Mouse (Mus musculus) limb, embryonic 10.5 days (tissue): ENCODE data around the gene Apol9b. TPM values are rescaled to one million over a fixed set of nuclear protein-coding genes. Genes with fewer than 3 reads are reported as not detected.
A peak's percentile ranks its signal among the peaks of the same experiment; 100 is the strongest.

Experiments
- DNase-seq: peaks from one replicate; pipeline ENCODE4 v3.0.0-alpha.2; 2017; ENCODE audit warnings: low spot score
- H3K27ac ChIP-seq: fragments of 300-500 bp; sonication (generic); 2 replicates; pipeline ENCODE4 v1.5.1; 2016; ENCODE audit warnings: mild to moderate bottlenecking
- H3K27me3 ChIP-seq: fragments of 300-500 bp; sonication (generic); 2 replicates; pipeline ENCODE4 v1.6.1; 2016; ENCODE audit warnings: low read depth, mild to moderate bottlenecking; ENCODE audit not compliant: poor library complexity, severe bottlenecking
- H3K36me3 ChIP-seq: fragments of 300-500 bp; sonication (generic); 2 replicates; pipeline ENCODE4 v1.6.1; 2016; ENCODE audit warnings: mild to moderate bottlenecking, moderate library complexity
- H3K4me1 ChIP-seq: fragments of 300-500 bp; sonication (generic); 2 replicates; pipeline ENCODE4 v1.6.1; 2016
- H3K4me3 ChIP-seq: fragments of 300-500 bp; sonication (generic); 2 replicates; pipeline ENCODE4 v1.5.1; 2016; ENCODE audit warnings: mild to moderate bottlenecking, moderate library complexity
- H3K9me3 ChIP-seq: fragments of 300-500 bp; sonication (generic); replicated peaks from 2 replicates; pipeline ENCODE4 v1.6.1; 2016; ENCODE audit warnings: mild to moderate bottlenecking
- WGBS: fragments of 180-500 bp; shearing (Covaris S2); methylation state at CpG from one replicate; pipeline ENCODE4 v1.1.7; 2016; 5-methylcytosine and 5-hydroxymethylcytosine counted together
- polyA plus RNA-seq: library from polyadenylated mRNA; unstranded; fragments of >200 nt; fragmentation: Nextera tagmentation; extraction: Ambion mirVana; gene quantifications from 2 replicates; pipeline ENCODE4 v1.2.1, GENCODE M21; 2016

The Apol9b gene
- polyA plus RNA-seq, 1 experiment from 2014 or later, result not detected

DNA sequence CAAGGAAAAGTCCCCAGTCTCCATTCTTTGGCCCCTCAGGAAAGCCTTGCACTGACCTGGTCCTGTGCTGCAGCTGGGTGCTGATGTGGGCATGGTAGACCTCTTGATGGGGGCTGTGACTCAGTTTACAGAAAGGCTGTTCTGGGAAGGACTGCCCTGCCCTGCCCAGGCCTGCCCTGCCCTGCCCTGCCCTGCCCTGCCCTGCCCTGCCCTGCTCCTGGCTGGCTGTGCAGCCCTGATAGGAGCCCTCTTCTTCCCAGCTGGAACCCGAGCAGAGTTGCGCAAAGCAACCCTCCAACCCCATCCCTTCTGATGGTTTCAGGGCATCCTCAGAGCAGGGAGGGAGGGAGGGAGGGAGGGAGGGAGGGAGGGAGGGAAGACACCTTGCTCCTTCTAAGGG lies 26.3 kb downstream of the Apol9b start:
- Histone ChIP-seq H3K27ac (no peak overlapping the region), H3K27me3 (no peaks in the 10 kb centered on the region), H3K4me1 (peaks cover 3% of the 10 kb centered on the region; the same call in 1 of the 2 replicates), H3K4me3 (no peak overlapping the region), H3K9me3 (no peaks in the 10 kb centered on the region), H3K36me3 (peaks cover 9% of the 10 kb centered on the region)
- DNase-seq, result no peak
- 43% methylated on average over 2 of the region's 2 CpGs for WGBS

GRCm38 (mm10) chr15:77756081-77756480 lies 27.2 kb downstream of the Apol9b start:
- WGBS, result 64% methylated on average over 2 of the region's 2 CpGs
- H3K4me3 ChIP-seq, result no peak overlapping the region
- H3K27me3 ChIP-seq, result no peaks in the 10 kb centered on the region
- peaks cover 3% of the 10 kb centered on the region; the same call in 1 of the 2 replicates for H3K4me1 ChIP-seq
- DNase-seq, result no peak
- H3K27ac ChIP-seq, result no peak overlapping the region
- H3K36me3 ChIP-seq, result peaks cover 19% of the 10 kb centered on the region
- H3K9me3 ChIP-seq, result no peaks in the 10 kb centered on the region

- Histone ChIP-seq H3K27me3 (no peaks in the 10 kb centered on the region), H3K36me3 (peaks cover 26% of the 10 kb centered on the region), H3K4me3 (no peak within 1 kb of the TSS), H3K4me1 (peaks cover 3% of the 10 kb centered on the region; the same call in 1 of the 2 replicates), H3K27ac (no peak within 1 kb of the TSS), H3K9me3 (no peaks in the 10 kb centered on the region)
- peak; percentile 70 for DNase-seq
- 12% methylated on average over 9 of the region's 9 CpGs for WGBS
Observed at GRCm38 (mm10) chr15:77756848-77757247, 28.0 kb downstream of the Apol9b start, which contains the start of gene Apol8. Apol8 (minus strand) TSS chr15:77757003.

DNA sequence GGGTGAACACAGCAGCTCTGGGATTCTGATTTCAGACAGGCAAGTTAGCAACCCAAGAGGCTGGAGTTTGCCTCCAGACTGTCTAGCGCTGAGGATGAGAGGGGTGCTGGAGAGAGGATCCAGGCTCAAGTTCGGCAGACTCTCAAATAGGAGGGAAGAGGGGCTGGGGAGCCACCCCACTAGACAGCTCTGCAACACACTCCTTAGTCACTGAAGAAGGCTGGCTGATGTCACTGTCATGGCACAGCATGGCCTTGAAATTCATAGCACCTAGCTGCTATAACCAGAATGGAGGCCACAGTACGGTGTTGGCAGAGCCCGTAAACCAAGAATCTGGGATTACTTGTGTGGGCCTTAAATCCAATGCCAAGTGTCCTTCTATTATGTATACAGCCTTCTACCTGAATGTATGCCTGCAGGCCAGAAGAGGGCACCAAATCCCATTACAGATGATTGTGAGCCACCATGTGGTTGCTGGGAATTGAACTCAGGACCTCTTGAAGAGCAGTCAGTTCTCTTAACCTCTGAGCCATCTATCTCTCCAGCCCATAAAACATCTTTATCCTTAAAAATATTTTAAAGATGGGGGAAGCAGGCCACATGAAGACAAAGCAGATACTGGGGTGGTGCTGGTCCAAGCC lies 28.9 kb downstream of the Apol9b start:
- Histone ChIP-seq H3K4me3 (no peak overlapping the region), H3K27me3 (no peaks in the 10 kb centered on the region), H3K9me3 (no peaks in the 10 kb centered on the region), H3K36me3 (peaks cover 35% of the 10 kb centered on the region), H3K4me1 (peaks cover 3% of the 10 kb centered on the region; the same call in 1 of the 2 replicates), H3K27ac (no peak overlapping the region)
- 82% methylated on average over 4 of the region's 4 CpGs for WGBS
- DNase-seq, result no peak

- peaks cover 58% of the 10 kb centered on the region for H3K36me3 ChIP-seq
- peaks cover 3% of the 10 kb centered on the region; the same call in 1 of the 2 replicates for H3K4me1 ChIP-seq
- WGBS, result 95% methylated on average over 16 of the region's 16 CpGs
- no peak overlapping the region for H3K4me3 ChIP-seq
- no peaks in the 10 kb centered on the region for H3K9me3 ChIP-seq
- no peak overlapping the region for H3K27ac ChIP-seq
- DNase-seq, result no peak
- H3K27me3 ChIP-seq, result no peaks in the 10 kb centered on the region
Observed at GRCm38 (mm10) chr15:77760037-77760436, 31.2 kb downstream of the Apol9b start.

DNA sequence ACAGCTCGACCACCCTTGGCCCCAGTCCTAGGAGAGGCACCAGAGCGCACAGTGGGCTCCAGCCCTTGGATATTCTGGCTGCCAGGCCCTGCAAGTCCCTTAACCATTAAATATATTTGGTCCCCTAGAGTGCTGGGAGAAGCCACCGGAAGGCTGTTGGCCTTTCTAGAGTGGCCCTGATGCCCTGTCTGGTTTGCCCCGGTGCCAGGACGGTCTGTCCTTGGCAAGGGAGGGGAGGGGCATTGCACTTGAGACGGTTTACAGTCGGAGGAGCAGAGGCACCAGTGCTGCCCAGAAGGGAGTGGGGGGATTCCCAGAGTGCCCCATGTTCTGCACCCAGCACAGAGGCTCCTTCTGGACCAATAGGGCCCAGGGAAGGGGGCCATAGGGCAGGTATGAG lies 32.2 kb downstream of the Apol9b start:
- H3K27ac ChIP-seq, result no peak overlapping the region
- no peak overlapping the region for H3K4me3 ChIP-seq
- no peaks in the 10 kb centered on the region for H3K27me3 ChIP-seq
- H3K4me1 ChIP-seq, result peaks cover 3% of the 10 kb centered on the region; the same call in 1 of the 2 replicates
- H3K9me3 ChIP-seq, result no peaks in the 10 kb centered on the region
- 95% methylated on average over 7 of the region's 7 CpGs for WGBS
- peaks cover 69% of the 10 kb centered on the region for H3K36me3 ChIP-seq
- DNase-seq, result no peak

DNA sequence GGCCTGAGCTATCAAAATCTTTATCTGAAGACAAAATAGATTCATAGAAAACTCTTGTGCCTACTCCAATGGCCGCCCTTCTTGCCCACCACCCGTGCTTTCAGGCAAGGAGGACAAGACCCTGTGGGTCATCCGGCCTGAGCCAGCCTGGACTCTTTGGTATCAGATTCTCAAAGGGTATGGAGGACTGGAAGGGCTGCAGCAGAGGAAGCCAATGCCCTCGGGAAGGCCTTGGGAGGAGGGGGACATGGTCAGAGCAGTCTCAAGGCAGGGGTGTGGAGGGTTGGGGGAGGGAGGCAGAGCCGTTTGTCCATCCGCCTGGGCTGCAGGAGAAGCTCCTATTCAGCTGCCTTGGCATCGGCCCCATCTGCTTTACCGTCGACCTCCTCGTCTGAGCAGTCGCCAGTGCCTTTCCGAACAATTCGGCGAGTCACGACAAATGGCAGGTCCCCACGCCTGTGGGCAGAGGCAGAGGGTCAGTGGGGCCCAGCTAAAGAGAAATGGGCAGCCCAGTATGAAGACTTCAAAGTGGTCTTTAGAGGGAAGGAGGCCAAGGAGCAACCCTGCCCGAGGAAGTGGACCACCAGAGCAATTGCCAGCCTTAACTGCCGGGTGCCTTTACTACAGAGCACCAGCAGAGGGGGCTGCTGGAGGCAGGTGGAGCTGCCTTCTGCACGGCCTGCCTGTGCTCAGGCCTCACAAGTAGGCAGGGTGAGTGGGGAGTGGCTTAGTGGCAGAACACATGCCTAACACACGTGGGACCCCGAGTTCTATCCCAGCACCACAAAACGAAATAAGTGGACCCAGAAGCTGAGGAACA lies 32.9 kb downstream of the Apol9b start:
- peaks cover 76% of the 10 kb centered on the region for H3K36me3 ChIP-seq
- no peak overlapping the region for H3K27ac ChIP-seq
- no peaks in the 10 kb centered on the region for H3K9me3 ChIP-seq
- 82% methylated on average over 22 of the region's 22 CpGs for WGBS
- H3K27me3 ChIP-seq, result no peaks in the 10 kb centered on the region
- peak; percentile 58 for DNase-seq
- H3K4me1 ChIP-seq, result peaks cover 3% of the 10 kb centered on the region; the same call in 1 of the 2 replicates
- no peak overlapping the region for H3K4me3 ChIP-seq

GRCm38 (mm10) chr15:77763050-77763449 lies 34.2 kb downstream of the Apol9b start:
- Histone ChIP-seq H3K36me3 (peaks cover 88% of the 10 kb centered on the region), H3K27ac (no peak overlapping the region), H3K27me3 (no peaks in the 10 kb centered on the region), H3K9me3 (no peaks in the 10 kb centered on the region), H3K4me1 (no peaks in the 10 kb centered on the region), H3K4me3 (no peak overlapping the region)
- no peak for DNase-seq
- WGBS, result 92% methylated on average over 16 of the region's 16 CpGs

DNA sequence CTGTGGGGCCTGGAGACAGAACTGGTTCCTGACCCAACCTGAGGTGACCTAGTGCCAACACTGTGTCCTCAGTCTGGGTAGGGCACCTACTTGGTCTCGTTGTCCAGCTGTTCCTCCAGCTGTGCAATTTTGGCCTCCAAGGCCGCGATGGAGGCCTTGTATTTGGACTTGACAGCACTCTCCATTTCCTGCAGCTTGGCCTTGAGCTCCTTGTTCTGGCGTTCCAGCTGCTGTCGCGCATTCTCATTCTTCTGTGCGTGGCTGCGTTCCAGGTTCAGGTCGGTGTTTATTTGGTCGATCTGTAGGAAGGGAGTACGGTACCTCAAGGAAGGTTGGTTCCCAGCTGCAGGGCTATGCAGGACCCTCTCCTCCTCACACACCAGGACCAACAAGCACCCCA lies 34.9 kb downstream of the Apol9b start:
- WGBS, result 96% methylated on average over 11 of the region's 11 CpGs
- H3K36me3 ChIP-seq, result peaks cover 95% of the 10 kb centered on the region
- H3K27ac ChIP-seq, result no peak overlapping the region
- no peak overlapping the region for H3K4me3 ChIP-seq
- no peak for DNase-seq
- no peaks in the 10 kb centered on the region for H3K27me3 ChIP-seq
- no peaks in the 10 kb centered on the region for H3K9me3 ChIP-seq
- no peaks in the 10 kb centered on the region for H3K4me1 ChIP-seq

DNA sequence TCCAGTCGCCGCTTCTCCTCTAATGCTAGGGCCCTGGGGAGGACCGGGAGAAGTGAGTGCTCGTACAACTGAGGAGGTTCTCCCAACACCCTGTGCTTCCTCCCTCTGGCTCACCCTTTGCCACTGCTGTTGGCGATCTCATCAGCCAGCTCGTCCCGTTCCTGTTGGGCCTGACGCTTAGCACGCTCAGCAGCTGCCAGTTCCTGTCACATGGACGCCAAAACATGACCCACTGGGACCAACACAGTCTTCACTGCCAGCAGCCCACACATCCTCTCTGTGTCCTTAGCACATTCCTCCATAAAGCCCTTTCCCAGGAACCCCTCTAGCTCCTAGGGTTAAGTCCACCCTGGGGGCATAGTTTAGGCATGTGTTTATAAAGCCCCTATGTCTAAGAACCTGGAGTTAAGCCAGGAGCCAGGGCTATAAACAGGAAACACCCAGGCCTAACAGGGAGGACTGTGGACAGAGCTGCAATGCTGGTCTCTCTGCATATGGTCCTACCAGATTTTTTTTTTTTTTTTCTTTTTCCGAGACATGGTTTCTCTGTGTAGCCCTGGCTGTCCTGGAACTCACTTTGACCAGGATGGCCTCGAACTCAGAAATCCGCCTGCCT lies 35.7 kb downstream of the Apol9b start:
- DNase-seq, result no peak

GRCm38 (mm10) chr15:77765484-77766093 lies 36.8 kb downstream of the Apol9b start:
- peaks cover 100% of the 10 kb centered on the region for H3K36me3 ChIP-seq
- no peak overlapping the region for H3K27ac ChIP-seq
- no peak overlapping the region for H3K4me3 ChIP-seq
- no peak for DNase-seq
- no peaks in the 10 kb centered on the region for H3K4me1 ChIP-seq
- H3K9me3 ChIP-seq, result no peaks in the 10 kb centered on the region
- 94% methylated on average over 16 of the region's 16 CpGs for WGBS
- no peaks in the 10 kb centered on the region for H3K27me3 ChIP-seq

More for the DNA sequence above, 35.7 kb downstream of the Apol9b start:
- no peak overlapping the region for H3K27ac ChIP-seq
- H3K9me3 ChIP-seq, result no peaks in the 10 kb centered on the region
- H3K27me3 ChIP-seq, result no peaks in the 10 kb centered on the region
- peaks cover 100% of the 10 kb centered on the region for H3K36me3 ChIP-seq
- no peak overlapping the region for H3K4me3 ChIP-seq
- H3K4me1 ChIP-seq, result no peaks in the 10 kb centered on the region
- 90% methylated on average over 13 of the region's 13 CpGs for WGBS

DNA sequence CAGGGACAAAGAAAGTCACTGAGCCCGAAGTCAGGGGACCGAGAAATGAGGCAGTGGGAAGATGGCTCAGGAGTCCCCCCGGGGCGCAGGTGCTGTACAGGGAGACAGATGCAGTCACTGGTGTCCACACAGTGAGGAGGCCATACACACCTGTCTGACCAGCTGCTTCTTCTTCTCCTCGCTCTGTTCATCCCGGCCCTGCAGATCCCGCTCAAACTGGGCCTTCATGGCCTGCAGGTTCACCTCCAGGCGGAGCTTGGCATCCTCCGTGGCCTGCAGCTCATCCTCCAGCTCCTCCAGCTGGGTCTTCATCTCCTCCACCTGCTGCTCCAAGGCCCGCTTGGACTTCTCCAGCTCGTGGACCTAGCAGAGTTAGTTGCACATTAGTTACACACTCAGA lies 38.1 kb downstream of the Apol9b start:
- peaks cover 100% of the 10 kb centered on the region for H3K36me3 ChIP-seq
- no peaks in the 10 kb centered on the region for H3K9me3 ChIP-seq
- no peaks in the 10 kb centered on the region for H3K4me1 ChIP-seq
- no peaks in the 10 kb centered on the region for H3K27me3 ChIP-seq
- DNase-seq, result no peak
- no peak overlapping the region for H3K4me3 ChIP-seq
- H3K27ac ChIP-seq, result no peak overlapping the region
- WGBS, result 97% methylated on average over 11 of the region's 11 CpGs
